15 mouse cellular contexts compared by ENCODE assay signal in genomic region chr2:55591226-55591988, GRCm38 (mm10).
DNase-seq lines count a peak whose midpoint lies in the region; TF ChIP-seq lines count a peak whose summit lies in the region.
"Had no signal": no experiment of that assay in that cellular context is flagged by ENCODE, and none has a peak within 500 bp of the region (broad histone marks: within the 10 kb centered on the region; RNA-seq: fewer than 3 reads in every experiment).

No protein-coding gene starts in this region.

- intact Hi-C loops in gastrocnemius, postnatal 14 days (cut with DNase I; ENCODE audit: low total_unique reads), result no loop called here

- no peak for TF ChIP-seq POLR2A in brain, embryonic 14.5 days (IDR thresholded peaks at IDR 0.05; ENCODE audit: borderline replicate concordance, extremely low read depth, insufficient read depth, insufficient read length, poor library complexity, severe bottlenecking)

- TF ChIP-seq CTCF in brain, embryonic 14.5 days (IDR thresholded peaks at IDR 0.05; ENCODE audit: borderline replicate concordance, extremely low read depth, insufficient read depth, insufficient read length), result no peak

- DNase-seq in frontal cortex, adult 2 months (ENCODE audit: extremely low spot score in 1 of 2, low spot score in 1 of 2), result peak; percentile 19 to 56
- DNase-seq in frontal cortex, postnatal 10 days (ENCODE audit: low spot score in 2 of 2), result no peak
- peak; percentile 12 for DNase-seq in brain, embryonic 14.5 days (ENCODE audit: low read depth)
- peak; percentile 15 to 45 for DNase-seq in left cerebral cortex, adult 9 months (ENCODE audit: low spot score in 2 of 2)
- DNase-seq in right cerebral cortex, postnatal 36 days (ENCODE audit: low spot score in 2 of 2), result peak; percentile 16 to 36
- no peak for DNase-seq in spleen, postnatal 4 days (ENCODE audit: low spot score in 2 of 2)
- no peak for DNase-seq in gastrocnemius, postnatal 14 days
- DNase-seq: adrenal gland, postnatal 36 days; B cell, adult 2 months; embryo, embryonic 11 days; heart, adult 2 months; kidney, adult 9 months; kidney, postnatal 4 days; lung, embryonic 14.5 days; thymus, postnatal 25 days had no signal

Comparison
In these comparisons a context has a peak if more than half of its experiments do, and no peak if none do; other contexts are left out.
1. DNase-seq: peak in frontal cortex, adult 2 months (2 of 2), brain, embryonic 14.5 days (single experiment), left cerebral cortex, adult 9 months (2 of 2) and right cerebral cortex, postnatal 36 days (2 of 2); none in frontal cortex, postnatal 10 days (0 of 2), spleen, postnatal 4 days (0 of 2) and gastrocnemius, postnatal 14 days (single experiment).